Mouse (Mus musculus) heart, embryonic 14.5 days (tissue): ENCODE results near the gene Cfap54. TPM values are rescaled to one million over a fixed set of nuclear protein-coding genes. Genes with fewer than 3 reads are reported as not detected.

Experiments
- ATAC-seq: fragments of 200-750 bp; cut with Nextera tagmentation; 2 replicates; pipeline ENCODE4 v1.8.0; 2017; ENCODE audit warnings: low read depth, moderate TSS enrichment; ENCODE audit not compliant: insufficient number of reproducible peaks, insufficient read depth, low FRiP score
- H3K27ac ChIP-seq, 2 experiments: fragments of 200-500 bp in 1 of 2; fragments of 300-500 bp in 1 of 2; sonication (generic) in 1 of 2; replicated peaks in 1 of 2; 2 replicates each; pipeline ENCODE4 v1.5.1; 2012 to 2014; ENCODE audit warnings: low read depth in 2 of 2, low read length in 2 of 2, control low read depth in 1 of 2, mild to moderate bottlenecking in 1 of 2, mixed read lengths in 1 of 2; ENCODE audit not compliant: control insufficient read depth in 1 of 2, insufficient read depth in 1 of 2
- H3K27me3 ChIP-seq: fragments of 300-500 bp; sonication (generic); 2 replicates; pipeline ENCODE4 v1.6.1; 2014; ENCODE audit warnings: mild to moderate bottlenecking, low read length, control low read depth; ENCODE audit not compliant: control insufficient read depth, insufficient read depth
- H3K36me3 ChIP-seq: fragments of 300-500 bp; sonication (generic); 2 replicates; pipeline ENCODE4 v1.6.1; 2014; ENCODE audit warnings: mild to moderate bottlenecking, control low read depth, low read length, mixed read lengths; ENCODE audit not compliant: control insufficient read depth, insufficient read depth
- H3K4me1 ChIP-seq, 2 experiments: fragments of 200-500 bp in 1 of 2; fragments of 300-500 bp in 1 of 2; sonication (generic) in 1 of 2; 2 replicates each; pipeline ENCODE4 v1.6.1; 2012 to 2014; ENCODE audit warnings: low read length in 2 of 2, control low read depth in 1 of 2, mixed read lengths in 1 of 2; ENCODE audit not compliant: control insufficient read depth in 2 of 2, insufficient read depth in 2 of 2
- H3K4me2 ChIP-seq: fragments of 300-500 bp; sonication (generic); 2 replicates; pipeline ENCODE4 v1.6.1; 2014; ENCODE audit warnings: mild to moderate bottlenecking, low read length
- H3K4me3 ChIP-seq, 2 experiments: fragments of 200-500 bp in 1 of 2; fragments of 300-500 bp in 1 of 2; sonication (generic) in 1 of 2; 2 replicates each; pipeline ENCODE4 v1.5.1; 2012 to 2014; ENCODE audit warnings: low read length in 2 of 2, mild to moderate bottlenecking in 2 of 2, control low read depth in 1 of 2, low read depth in 1 of 2, moderate library complexity in 1 of 2; ENCODE audit not compliant: control insufficient read depth in 1 of 2, insufficient read depth in 1 of 2
- H3K9ac ChIP-seq: fragments of 300-500 bp; sonication (generic); 2 replicates; pipeline ENCODE4 v1.6.1; 2014; ENCODE audit warnings: mild to moderate bottlenecking, low read length
- H3K9me3 ChIP-seq: fragments of 300-500 bp; sonication (generic); 2 replicates; pipeline ENCODE4 v1.6.1; 2016; ENCODE audit warnings: low read length, control low read depth; ENCODE audit not compliant: control insufficient read depth
- WGBS: fragments of 180-500 bp; shearing (Covaris S2); extraction: QIAGEN DNeasy Blood & Tissue Kit; methylation state at CpG from one replicate; pipeline ENCODE4 v1.1.7; 2014; 5-methylcytosine and 5-hydroxymethylcytosine counted together
- polyA plus RNA-seq: library from polyadenylated mRNA; unstranded; fragments of >200 nt; fragmentation: Nextera tagmentation; extraction: Ambion mirVana; gene quantifications from 2 replicates; pipeline ENCODE4 v1.2.1, GENCODE M21; 2014

Cfap54 gene
- polyA plus RNA-seq, result 0.11 and 0.31 TPM in 2 replicates

DNA sequence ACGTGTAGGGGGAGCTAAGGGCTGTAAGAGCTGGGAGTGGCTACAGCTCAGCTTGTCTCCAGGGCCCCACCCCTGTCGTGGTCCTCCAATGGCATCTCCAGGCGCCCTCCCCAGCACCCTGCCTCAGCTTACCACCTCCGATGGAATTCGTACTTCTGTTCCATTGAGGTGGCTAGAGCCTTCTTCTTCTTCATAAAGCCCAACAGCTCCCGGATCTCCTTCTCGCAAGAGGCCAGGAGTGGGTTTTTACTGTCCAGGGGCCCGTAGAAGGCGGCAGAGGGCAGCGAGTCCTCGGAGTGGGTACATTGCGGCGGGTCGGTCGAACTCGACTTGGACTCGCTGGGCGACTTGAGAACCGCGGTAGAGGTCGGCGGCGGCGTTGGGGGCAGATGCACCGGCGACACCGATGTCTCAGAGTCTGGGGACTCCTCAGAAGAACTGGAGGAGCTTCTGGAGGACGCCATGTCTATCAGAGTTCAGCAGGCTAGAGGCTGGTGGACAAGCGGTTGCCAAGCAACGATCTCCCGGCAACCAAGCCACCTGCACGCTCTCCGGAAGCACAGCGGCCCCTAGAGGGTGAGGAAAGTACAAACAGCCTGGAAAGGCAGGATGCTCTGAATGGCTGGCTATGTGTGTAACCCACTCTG lies at the start of gene Cfap54:
Gene Cfap54 (minus strand): TSS at position 486 of the 647 bp plus-strand sequence.
- H3K4me1 ChIP-seq, result peaks cover 5 to 8% of the 10 kb centered on the region in 2 experiments; a peak in 3 of 4 replicates
- no peaks in the 10 kb centered on the region for H3K36me3 ChIP-seq
- no peaks in the 10 kb centered on the region for H3K9me3 ChIP-seq
- ATAC-seq, result peak; percentile 76; the same call in 1 of the 2 replicates
- H3K27me3 ChIP-seq, result no peaks in the 10 kb centered on the region
- H3K9ac ChIP-seq, result peak within 1 kb of the TSS; percentile 45; the same call in 1 of the 2 replicates
- no peak within 1 kb of the TSS for H3K27ac ChIP-seq
- WGBS, result 2% methylated on average over 34 of the region's 34 CpGs
- peak within 1 kb of the TSS; percentile 79 for H3K4me2 ChIP-seq
- H3K4me3 ChIP-seq, result peak within 1 kb of the TSS; percentile 53 to 58

DNA sequence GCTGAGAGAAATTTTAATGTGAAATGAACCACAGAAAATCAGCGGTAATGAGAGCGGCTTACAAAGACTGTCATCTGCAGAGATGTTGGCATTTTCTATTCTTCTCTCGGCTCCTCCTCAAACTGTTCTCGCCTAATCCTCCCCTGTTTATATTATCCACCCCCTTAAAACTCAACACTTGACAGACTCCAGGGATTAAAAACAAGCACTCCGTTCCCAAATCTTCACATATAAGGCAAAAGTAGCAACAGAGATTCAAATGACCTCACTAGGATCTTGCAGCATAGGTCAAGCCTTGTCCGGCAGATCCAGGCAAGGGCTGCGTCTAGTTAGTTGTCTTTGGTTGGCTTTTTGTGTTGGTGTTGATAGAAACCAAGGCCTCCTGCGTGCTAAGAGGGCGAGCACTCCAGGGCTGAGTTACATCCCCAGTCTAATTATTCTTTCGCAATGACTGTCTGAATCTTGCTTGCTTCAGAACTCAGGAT lies 49.1 kb upstream of the Cfap54 start:
- ATAC-seq, result no peak
- no peak overlapping the region for H3K4me3 ChIP-seq
- WGBS, result 73% methylated on average over 10 of the region's 10 CpGs
- H3K36me3 ChIP-seq, result no peaks in the 10 kb centered on the region
- H3K4me1 ChIP-seq, result no peaks in the 10 kb centered on the region
- H3K9ac ChIP-seq, result no peak overlapping the region
- H3K27me3 ChIP-seq, result no peaks in the 10 kb centered on the region
- H3K27ac ChIP-seq, result no peak overlapping the region
- H3K4me2 ChIP-seq, result no peak overlapping the region
- H3K9me3 ChIP-seq, result no peaks in the 10 kb centered on the region

DNA sequence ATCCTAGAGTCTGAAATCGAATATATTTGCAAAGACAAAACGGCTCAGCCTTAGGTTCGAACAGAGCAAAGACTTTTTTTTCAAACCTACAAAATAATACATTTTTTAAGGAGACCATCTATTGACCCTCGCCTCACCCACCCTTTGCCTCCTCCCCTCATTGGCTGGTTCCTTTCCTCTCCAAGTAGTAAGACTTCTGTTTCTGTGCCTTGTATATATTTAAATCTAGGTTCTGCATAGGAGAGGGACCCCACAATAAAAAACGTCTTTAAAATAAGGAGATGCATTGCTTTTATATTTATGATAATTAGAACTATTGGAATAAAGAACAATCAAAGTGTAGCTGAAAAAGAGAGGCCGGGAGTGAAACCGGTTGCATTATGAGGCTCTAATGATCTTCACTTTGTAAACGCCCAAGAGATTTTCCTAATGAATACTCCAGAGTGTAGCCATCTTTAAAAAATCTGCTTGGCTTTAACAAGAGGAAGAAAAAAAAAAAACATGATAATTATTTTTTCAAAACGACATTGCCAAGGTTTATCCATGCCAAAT lies 48.6 kb upstream of the Cfap54 start:
- Histone ChIP-seq H3K4me2 (no peak overlapping the region), H3K4me3 (no peak overlapping the region), H3K36me3 (no peaks in the 10 kb centered on the region), H3K27me3 (no peaks in the 10 kb centered on the region), H3K27ac (no peak overlapping the region), H3K9me3 (no peaks in the 10 kb centered on the region), H3K4me1 (no peaks in the 10 kb centered on the region), H3K9ac (no peak overlapping the region)
- ATAC-seq, result no peak
- 74% methylated on average over 9 of the region's 9 CpGs for WGBS

DNA sequence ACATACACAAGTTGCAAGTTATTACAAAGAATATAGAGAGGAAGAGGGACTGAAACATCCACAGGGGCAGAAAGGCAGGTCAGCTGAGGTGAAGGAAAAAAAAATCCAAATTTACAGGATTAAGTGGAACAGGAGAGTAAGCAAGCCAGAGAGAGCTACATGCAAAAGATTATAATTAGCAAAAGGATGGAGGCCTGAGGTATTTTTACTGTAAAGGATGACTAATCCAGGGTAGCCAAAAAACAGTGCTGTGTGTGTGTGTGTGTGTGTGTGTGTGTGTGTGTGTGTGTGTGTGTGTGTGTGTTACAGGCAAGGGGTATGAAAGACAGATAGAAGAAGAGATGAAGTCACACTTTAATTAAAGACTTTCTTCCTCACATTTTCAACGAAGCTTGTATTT lies 47.9 kb upstream of the Cfap54 start:
- Histone ChIP-seq H3K9ac (no peak overlapping the region), H3K27me3 (no peaks in the 10 kb centered on the region), H3K36me3 (no peaks in the 10 kb centered on the region), H3K4me1 (no peaks in the 10 kb centered on the region), H3K27ac (no peak overlapping the region), H3K4me2 (no peak overlapping the region), H3K9me3 (no peaks in the 10 kb centered on the region), H3K4me3 (no peak overlapping the region)
- no peak for ATAC-seq
- WGBS, result 72% methylated on average over 1 of the region's 1 CpGs

DNA sequence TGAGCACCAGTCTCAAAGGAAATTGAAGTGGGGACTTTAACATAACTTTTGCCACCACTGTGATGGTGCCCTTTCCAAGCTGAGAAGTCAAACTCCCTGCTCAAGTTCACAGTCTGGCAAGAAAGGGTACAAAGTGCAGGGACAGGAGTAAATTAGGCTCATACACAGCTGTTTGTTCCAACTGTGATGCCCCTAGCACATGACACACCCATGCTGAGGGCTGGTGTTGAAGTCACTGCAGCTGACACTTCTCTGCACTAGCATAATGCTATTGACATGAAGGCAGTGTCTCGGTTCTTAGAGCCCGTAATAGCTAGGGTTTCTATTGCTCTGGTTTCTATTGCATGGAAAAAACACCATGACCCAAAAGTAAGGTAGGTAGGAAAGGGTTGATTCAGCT lies 47.1 kb upstream of the Cfap54 start:
- 69% methylated on average over 2 of the region's 2 CpGs for WGBS
- Histone ChIP-seq H3K27me3 (no peaks in the 10 kb centered on the region), H3K9ac (no peak overlapping the region), H3K36me3 (no peaks in the 10 kb centered on the region), H3K27ac (no peak overlapping the region), H3K4me1 (no peaks in the 10 kb centered on the region), H3K9me3 (no peaks in the 10 kb centered on the region), H3K4me3 (no peak overlapping the region), H3K4me2 (no peak overlapping the region)
- ATAC-seq, result no peak

DNA sequence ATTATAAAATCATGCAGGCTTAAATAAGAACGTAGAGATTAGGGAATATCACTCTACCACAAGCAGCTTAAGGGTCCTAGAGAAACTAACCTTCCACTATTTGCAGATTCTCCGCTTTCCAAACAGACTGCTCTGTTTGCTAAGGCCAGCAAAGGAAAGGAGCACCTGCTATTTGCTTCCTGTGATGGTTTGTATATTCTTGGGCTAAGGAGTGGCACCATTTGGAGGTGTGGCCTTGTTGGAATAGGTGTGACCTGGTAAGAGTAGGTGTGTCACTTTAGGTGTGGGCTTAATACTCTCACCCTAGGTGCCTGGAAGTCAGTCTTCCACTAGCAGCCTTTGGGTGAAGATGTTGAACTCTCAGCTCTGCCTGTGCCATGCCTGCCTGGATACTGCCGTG lies 44.6 kb upstream of the Cfap54 start:
- Histone ChIP-seq H3K27me3 (no peaks in the 10 kb centered on the region), H3K9ac (no peak overlapping the region), H3K4me2 (no peak overlapping the region), H3K36me3 (no peaks in the 10 kb centered on the region), H3K4me3 (no peak overlapping the region), H3K4me1 (no peaks in the 10 kb centered on the region; a peak in 1 of 4 replicates), H3K9me3 (no peaks in the 10 kb centered on the region), H3K27ac (no peak overlapping the region)
- ATAC-seq, result no peak
- WGBS, result 81% methylated on average over 3 of the region's 3 CpGs

DNA sequence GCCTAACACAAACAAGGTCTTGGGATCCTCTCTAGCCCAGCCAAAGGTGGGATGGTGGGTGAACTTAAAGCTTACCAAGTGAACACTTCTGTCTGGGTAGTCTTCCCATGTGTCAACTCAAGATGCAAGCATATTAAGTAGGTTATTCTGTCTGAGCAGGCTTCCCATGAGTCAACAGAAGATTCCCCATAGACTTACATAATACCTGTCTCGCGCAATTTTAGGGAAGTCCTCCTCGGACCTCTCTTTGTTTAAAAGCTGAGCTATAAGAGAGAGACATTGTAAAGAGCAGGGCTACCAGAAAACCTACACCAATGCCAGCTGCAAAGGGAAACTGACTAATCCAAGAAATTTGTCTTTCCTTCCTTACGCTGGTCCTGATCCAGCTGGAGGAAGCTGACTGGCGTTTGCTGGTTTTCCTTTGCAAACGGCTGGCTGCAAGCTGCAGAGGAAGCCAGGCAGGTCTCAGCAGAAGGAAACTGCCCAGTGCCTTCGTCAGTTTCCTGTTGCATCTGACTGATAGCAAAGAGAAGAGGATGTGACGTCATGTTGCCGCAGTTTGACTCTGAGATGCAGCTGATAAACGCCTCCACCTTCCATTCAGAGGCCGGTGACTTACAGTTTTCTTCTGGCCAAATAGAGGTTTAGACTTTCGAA lies 42.7 kb upstream of the Cfap54 start:
- H3K27ac ChIP-seq, result peak overlapping the region; percentile 70 to 82
- H3K4me2 ChIP-seq, result peak overlapping the region; percentile 35
- H3K9ac ChIP-seq, result no peak overlapping the region
- no peaks in the 10 kb centered on the region; a peak in 1 of 4 replicates for H3K4me1 ChIP-seq
- H3K4me3 ChIP-seq, result no peak overlapping the region
- WGBS, result 50% methylated on average over 12 of the region's 12 CpGs
- ATAC-seq, result peak; percentile 69
- H3K36me3 ChIP-seq, result no peaks in the 10 kb centered on the region
- H3K9me3 ChIP-seq, result no peaks in the 10 kb centered on the region
- H3K27me3 ChIP-seq, result no peaks in the 10 kb centered on the region
